Comparison of ENCODE assay signal across 10 mouse cellular contexts in genomic region chr19:7275131-7275789, GRCm38 (mm10). TPM values are rescaled to one million over a fixed set of nuclear protein-coding genes. Genes with fewer than 3 reads are reported as not detected.
A peak's percentile ranks its signal among the peaks of the same experiment; 100 is the strongest.
DNase-seq lines count a peak whose midpoint lies in the region; ATAC-seq lines count a peak whose summit lies in the region.
"Had no signal": no experiment of that assay in that cellular context is flagged by ENCODE, and none has a peak within 500 bp of the region (broad histone marks: within the 10 kb centered on the region; RNA-seq: fewer than 3 reads in every experiment).

No protein-coding gene starts in this region.

- H3K4me1 ChIP-seq in forebrain, embryonic 10.5 days = peaks cover 63% of the 10 kb centered on the region
- H3K4me1 ChIP-seq in forebrain, embryonic 11.5 days (replicated peaks; ENCODE audit: control insufficient read depth, insufficient read depth, low read length) = peaks cover 25% of the 10 kb centered on the region
- peaks cover 34% of the 10 kb centered on the region for H3K4me1 ChIP-seq in hindbrain, embryonic 14.5 days (replicated peaks; ENCODE audit: control insufficient read depth, insufficient read depth, low read length)
- 0 out of 2 replicates have a peak, but pooled peaks cover 3% of the 10 kb centered on the region for H3K4me1 ChIP-seq in liver, embryonic 11.5 days (replicated peaks; ENCODE audit: control insufficient read depth, insufficient read depth, low read length)

- 0 out of 2 replicates have a peak overlapping the region, but pooled peaks have one; percentile 62 for H3K27ac ChIP-seq in forebrain, embryonic 10.5 days
- no peak overlapping the region for H3K27ac ChIP-seq in forebrain, embryonic 11.5 days (ENCODE audit: low read depth, low read length)
- peak overlapping the region; percentile 60 for H3K27ac ChIP-seq in hindbrain, embryonic 14.5 days
- H3K27ac ChIP-seq in liver, embryonic 11.5 days (ENCODE audit: low read depth, low read length) = no peak overlapping the region

- no peak overlapping the region for H3K9ac ChIP-seq in forebrain, embryonic 11.5 days (ENCODE audit: low read length)
- H3K9ac ChIP-seq in hindbrain, embryonic 14.5 days = no peak overlapping the region
- H3K9ac ChIP-seq in liver, embryonic 11.5 days (ENCODE audit: low read depth, low read length) = no peak overlapping the region

- H3K36me3 ChIP-seq in forebrain, embryonic 10.5 days (replicated peaks) = peaks cover 99% of the 10 kb centered on the region
- peaks cover 36% of the 10 kb centered on the region for H3K36me3 ChIP-seq in forebrain, embryonic 11.5 days (ENCODE audit: control insufficient read depth, insufficient read depth, low read length)
- peaks cover 81% of the 10 kb centered on the region for H3K36me3 ChIP-seq in hindbrain, embryonic 14.5 days (replicated peaks; ENCODE audit: control insufficient read depth, insufficient read depth)
- H3K36me3 ChIP-seq in liver, embryonic 11.5 days (ENCODE audit: control insufficient read depth, insufficient read depth, low read length) = peaks cover 45% of the 10 kb centered on the region

- no peaks in the 10 kb centered on the region for H3K27me3 ChIP-seq in forebrain, embryonic 10.5 days (ENCODE audit: poor library complexity, severe bottlenecking)
- no peaks in the 10 kb centered on the region for H3K27me3 ChIP-seq in forebrain, embryonic 11.5 days (ENCODE audit: control insufficient read depth, insufficient read depth, low read length)
- no peaks in the 10 kb centered on the region for H3K27me3 ChIP-seq in hindbrain, embryonic 14.5 days (ENCODE audit: control insufficient read depth, insufficient read depth, low read length)
- H3K27me3 ChIP-seq in liver, embryonic 11.5 days (replicated peaks; ENCODE audit: control insufficient read depth, insufficient read depth, low read length) = no peaks in the 10 kb centered on the region
- H3K27me3 ChIP-seq: megakaryocyte, embryonic 14.5 days had no signal

- H3K4me3 ChIP-seq in forebrain, embryonic 10.5 days = no peak overlapping the region
- no peak overlapping the region for H3K4me3 ChIP-seq in forebrain, embryonic 11.5 days (ENCODE audit: low read depth, low read length)
- no peak overlapping the region for H3K4me3 ChIP-seq in hindbrain, embryonic 14.5 days (replicated peaks; ENCODE audit: low read length)
- no peak overlapping the region for H3K4me3 ChIP-seq in liver, embryonic 11.5 days (ENCODE audit: low read depth, low read length)
- H3K4me3 ChIP-seq: megakaryocyte, embryonic 14.5 days had no signal

- DNase-seq in forebrain, embryonic 10.5 days (ENCODE audit: extremely low spot score, low spot score) = no peak
- no peak for DNase-seq in forebrain, embryonic 11.5 days (ENCODE audit: low spot score)
- peak; percentile 12 for DNase-seq in urinary bladder, postnatal 14 days (ENCODE audit: low spot score)
- no peak for DNase-seq in urinary bladder, postnatal 25 days (ENCODE audit: low spot score)
- no peak for DNase-seq in hindbrain, embryonic 14.5 days (ENCODE audit: low spot score)
- no peak for DNase-seq in retina, postnatal 1 day
- DNase-seq in liver, embryonic 11.5 days (ENCODE audit: low spot score) = no peak
- no peak for DNase-seq in gastrocnemius, postnatal 10 days
- DNase-seq: kidney, adult 8-10 months had no signal

- 68% methylated on average over 7 of the region's 7 CpGs for WGBS in forebrain, embryonic 10.5 days
- WGBS in forebrain, embryonic 11.5 days = 56% methylated on average over 7 of the region's 7 CpGs
- 46% methylated on average over 7 of the region's 7 CpGs for WGBS in hindbrain, embryonic 14.5 days
- WGBS in liver, embryonic 11.5 days = 67% methylated on average over 7 of the region's 7 CpGs

- peaks cover 5% of the 10 kb centered on the region; the same call in 1 of the 2 replicates for H3K9me3 ChIP-seq in forebrain, embryonic 10.5 days
- H3K9me3 ChIP-seq in forebrain, embryonic 11.5 days (ENCODE audit: control insufficient read depth, low read length) = no peaks in the 10 kb centered on the region
- H3K9me3 ChIP-seq in hindbrain, embryonic 14.5 days (ENCODE audit: control insufficient read depth, low read length) = no peaks in the 10 kb centered on the region
- H3K9me3 ChIP-seq in liver, embryonic 11.5 days (ENCODE audit: control insufficient read depth, low read length) = no peaks in the 10 kb centered on the region
- H3K9me3 ChIP-seq: megakaryocyte, embryonic 14.5 days had no signal

- no peak overlapping the region for H3K4me2 ChIP-seq in forebrain, embryonic 11.5 days (ENCODE audit: low read depth, low read length, severe bottlenecking)
- H3K4me2 ChIP-seq in hindbrain, embryonic 14.5 days (replicated peaks) = no peak overlapping the region
- no peak overlapping the region for H3K4me2 ChIP-seq in liver, embryonic 11.5 days

- no peak for ATAC-seq in forebrain, embryonic 11.5 days (replicated peaks; ENCODE audit: low FRiP score)
- no peak for ATAC-seq in hindbrain, embryonic 14.5 days (ENCODE audit: low FRiP score)
- ATAC-seq in liver, embryonic 11.5 days (replicated peaks; ENCODE audit: low FRiP score) = no peak

RNA-seq across cellular contexts. Expression of gene Rcor2, which starts 8.1 kb away (rescaled TPM):
- 61.7 and 64.0 TPM in 2 replicates for polyA plus RNA-seq in forebrain, embryonic 10.5 days (2016; fragmentation: Nextera tagmentation; extraction: Ambion mirVana)
- 62.8 and 72.4 TPM in 2 replicates for polyA plus RNA-seq in forebrain, embryonic 11.5 days (2014; fragmentation: Nextera tagmentation; extraction: Ambion mirVana)
- 12.0 and 13.4 TPM in 2 replicates for polyA plus RNA-seq in hindbrain, embryonic 14.5 days (2014; fragmentation: Nextera tagmentation; extraction: Ambion mirVana)
- polyA plus RNA-seq in liver, embryonic 11.5 days (2014; fragmentation: Nextera tagmentation; extraction: Ambion mirVana) = 7.5 and 8.7 TPM in 2 replicates
- 1 to 10 TPM; 8.2 to 9.1 TPM for total RNA-seq in gastrocnemius, postnatal 10 days (2021)

RNA-seq across cellular contexts. Expression of gene Naa40, which starts 34.3 kb away (rescaled TPM):
- polyA plus RNA-seq in forebrain, embryonic 10.5 days (2016; fragmentation: Nextera tagmentation; extraction: Ambion mirVana) = 106 and 107 TPM in 2 replicates
- 106 and 107 TPM in 2 replicates for polyA plus RNA-seq in forebrain, embryonic 11.5 days (2014; fragmentation: Nextera tagmentation; extraction: Ambion mirVana)
- 67.6 and 69.1 TPM in 2 replicates for polyA plus RNA-seq in hindbrain, embryonic 14.5 days (2014; fragmentation: Nextera tagmentation; extraction: Ambion mirVana)
- polyA plus RNA-seq in liver, embryonic 11.5 days (2014; fragmentation: Nextera tagmentation; extraction: Ambion mirVana) = 70.7 and 76.0 TPM in 2 replicates
- 10 to 100 TPM; 12.5 to 15.9 TPM for total RNA-seq in gastrocnemius, postnatal 10 days (2021)

RNA-seq across cellular contexts. Expression of gene Cox8a, which starts 57.8 kb away (rescaled TPM):
- polyA plus RNA-seq in forebrain, embryonic 10.5 days (2016; fragmentation: Nextera tagmentation; extraction: Ambion mirVana) = 862 and 888 TPM in 2 replicates
- polyA plus RNA-seq in forebrain, embryonic 11.5 days (2014; fragmentation: Nextera tagmentation; extraction: Ambion mirVana) = 678 and 706 TPM in 2 replicates
- 1,225 and 1,275 TPM in 2 replicates for polyA plus RNA-seq in hindbrain, embryonic 14.5 days (2014; fragmentation: Nextera tagmentation; extraction: Ambion mirVana)
- 1,017 and 1,108 TPM in 2 replicates for polyA plus RNA-seq in liver, embryonic 11.5 days (2014; fragmentation: Nextera tagmentation; extraction: Ambion mirVana)
- 100 to 1,000 TPM; 275 to 315 TPM for total RNA-seq in gastrocnemius, postnatal 10 days (2021)

Comparison
In these comparisons a context has a peak if more than half of its experiments do, and no peak if none do; other contexts are left out.
1. H3K27ac ChIP-seq: peak in forebrain, embryonic 10.5 days (single experiment) and hindbrain, embryonic 14.5 days (single experiment); none in forebrain, embryonic 11.5 days (single experiment) and liver, embryonic 11.5 days (single experiment).